Mouse (Mus musculus) olfactory bulb, adult 2 months (tissue): ENCODE data around the gene Cog3. TPM values are rescaled to one million over a fixed set of nuclear protein-coding genes. Genes with fewer than 3 reads are reported as not detected.

ENCODE experiments used
- H3K27ac ChIP-seq: fragments of 200-500 bp; 2 replicates; pipeline ENCODE4 v1.5.1; 2012; ENCODE audit warnings: low read depth, low read length; ENCODE audit not compliant: insufficient read depth
- H3K4me1 ChIP-seq: fragments of 200-500 bp; 2 replicates; pipeline ENCODE4 v1.6.1; 2012; ENCODE audit warnings: low read length; ENCODE audit not compliant: control insufficient read depth, insufficient read depth
- H3K4me3 ChIP-seq: fragments of 200-500 bp; 2 replicates; pipeline ENCODE4 v1.5.1; 2012; ENCODE audit warnings: mild to moderate bottlenecking, low read depth, low read length, moderate library complexity; ENCODE audit not compliant: insufficient read depth
- CTCF ChIP-seq: fragments of 200-500 bp; IDR thresholded peaks from 2 replicates; pipeline ENCODE4 v1.5.1; 2012; ENCODE audit warnings: low read depth, mild to moderate bottlenecking, low read length, moderate library complexity; ENCODE audit not compliant: insufficient read depth
- POLR2A ChIP-seq: fragments of 200-500 bp; IDR thresholded peaks from 2 replicates; pipeline ENCODE4 v1.6.1; 2012; ENCODE audit warnings: mild to moderate bottlenecking, low read depth, low read length, moderate library complexity; ENCODE audit not compliant: insufficient read depth
- WGBS: fragments of 180-500 bp; shearing (Covaris S2); methylation state at CpG from one replicate; pipeline ENCODE4 v1.1.7; 2018; 5-methylcytosine and 5-hydroxymethylcytosine counted together
- polyA plus RNA-seq: library from polyadenylated mRNA; stranded (reverse); fragments of >200 nt; gene quantifications from 2 replicates; pipeline ENCODE4 v1.2.4, GENCODE M21; 2012; ENCODE audit warnings: low replicate concordance; ENCODE audit not compliant: missing spikeins, insufficient read depth, insufficient read length

Gene Cog3
- polyA plus RNA-seq, 1 experiment: not detected

DNA sequence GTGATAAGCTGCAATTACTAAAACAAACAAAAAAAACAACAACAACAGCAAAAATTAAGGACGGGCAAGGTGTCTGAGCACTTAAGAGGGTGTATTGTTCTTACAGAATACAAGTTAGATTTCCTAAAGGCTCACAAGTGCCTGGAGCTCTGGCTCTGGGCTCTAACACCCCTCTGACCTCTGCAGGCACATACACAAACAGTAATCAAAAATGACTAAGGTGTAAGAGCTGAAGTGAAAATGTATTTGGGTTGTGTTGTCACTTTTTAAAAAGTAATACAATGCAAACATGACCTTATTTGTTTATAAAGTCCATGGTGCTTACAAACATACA lies 13.9 kb upstream of the Cog3 start:
- WGBS: 2% methylated on average over 1 of the region's 1 CpGs
- H3K4me3 ChIP-seq: no peak overlapping the region
- TF ChIP-seq POLR2A: no peak
- no peak for TF ChIP-seq CTCF
- 0 out of 2 replicates have a peak, but pooled peaks cover 3% of the 10 kb centered on the region for H3K4me1 ChIP-seq
- no peak overlapping the region for H3K27ac ChIP-seq

DNA sequence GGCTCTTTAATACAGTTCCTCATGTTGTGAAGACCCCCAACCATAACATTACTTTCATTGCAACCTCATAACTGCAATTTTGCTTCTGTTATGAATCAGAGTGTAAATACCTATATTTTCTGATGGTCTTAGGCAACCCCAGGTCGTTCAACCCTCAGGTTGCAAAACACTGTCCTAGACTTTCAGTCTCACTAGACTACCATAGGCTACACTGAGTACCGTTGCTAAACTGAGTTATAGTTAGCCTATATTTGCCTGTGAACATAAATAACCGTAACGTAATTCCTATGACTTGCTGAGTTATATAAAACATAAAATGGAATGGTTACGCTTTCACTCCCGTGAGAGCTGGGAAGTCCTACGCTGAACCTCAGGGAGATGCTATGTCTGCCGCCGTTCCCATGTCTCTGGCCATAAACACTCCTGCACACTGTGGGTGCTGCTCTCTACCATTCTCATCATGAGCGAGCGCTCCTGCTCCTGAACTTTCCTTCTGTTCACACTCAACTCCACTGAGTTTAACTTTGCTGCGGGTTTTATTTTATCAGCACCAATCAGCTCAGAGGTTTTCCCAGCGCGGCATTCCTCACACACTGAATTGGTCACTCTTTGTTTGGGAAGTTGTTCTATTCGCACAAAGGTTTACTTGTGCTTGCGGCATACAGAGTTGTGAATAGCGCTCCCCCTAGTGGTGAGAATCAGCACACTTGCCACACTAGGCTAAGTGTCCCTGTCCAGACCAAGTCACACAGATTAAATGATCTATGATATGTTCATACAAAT lies 13.4 kb upstream of the Cog3 start:
- Histone ChIP-seq H3K4me1 (0 out of 2 replicates have a peak, but pooled peaks cover 3% of the 10 kb centered on the region), H3K4me3 (peak overlapping the region; percentile 18; the same call in 1 of the 2 replicates), H3K27ac (no peak overlapping the region)
- TF ChIP-seq POLR2A: no peak
- no peak; the same call in 1 of the 2 replicates for TF ChIP-seq CTCF
- 38% methylated on average over 17 of the region's 17 CpGs for WGBS

DNA sequence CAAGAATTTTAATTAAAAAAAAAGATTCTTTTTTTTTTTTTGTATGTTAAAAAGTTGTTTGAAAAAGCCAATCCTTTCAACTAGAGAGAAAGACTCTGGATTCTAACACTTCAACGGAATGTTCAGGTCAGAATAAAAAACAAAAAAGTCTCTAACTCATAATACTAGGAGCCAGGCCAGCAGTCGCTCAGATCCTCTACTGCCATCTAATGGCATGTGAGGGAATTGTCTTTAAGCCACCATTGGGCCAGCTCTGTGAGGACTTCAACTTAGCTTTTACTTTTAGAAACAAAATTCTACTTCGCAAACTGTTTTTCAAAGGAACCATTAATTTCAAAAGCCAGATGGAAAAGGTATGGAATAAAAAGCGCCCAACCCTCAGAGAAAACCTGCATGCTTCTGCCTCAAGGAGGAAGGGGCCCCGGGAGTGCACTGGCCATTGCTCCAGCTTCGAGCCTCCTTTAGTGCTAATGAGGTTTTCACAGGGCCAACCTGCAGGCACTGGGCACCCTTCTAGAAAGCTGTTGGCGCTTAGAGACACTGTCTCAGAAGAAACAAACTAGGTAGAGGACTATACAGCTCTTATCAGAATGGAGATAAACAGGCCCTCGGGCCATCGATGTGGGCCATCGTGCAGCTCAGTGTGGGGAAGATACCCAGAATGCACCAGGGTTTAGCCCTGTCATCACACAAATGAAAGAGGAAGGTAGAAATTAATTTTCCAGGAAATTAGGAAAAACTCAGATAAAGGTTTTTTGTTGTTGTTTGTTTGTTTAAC lies 6.9 kb upstream of the Cog3 start:
- TF ChIP-seq CTCF: no peak
- no peak for TF ChIP-seq POLR2A
- 61% methylated on average over 10 of the region's 10 CpGs for WGBS
- Histone ChIP-seq H3K4me3 (no peak overlapping the region), H3K4me1 (no peaks in the 10 kb centered on the region), H3K27ac (no peak overlapping the region)

DNA sequence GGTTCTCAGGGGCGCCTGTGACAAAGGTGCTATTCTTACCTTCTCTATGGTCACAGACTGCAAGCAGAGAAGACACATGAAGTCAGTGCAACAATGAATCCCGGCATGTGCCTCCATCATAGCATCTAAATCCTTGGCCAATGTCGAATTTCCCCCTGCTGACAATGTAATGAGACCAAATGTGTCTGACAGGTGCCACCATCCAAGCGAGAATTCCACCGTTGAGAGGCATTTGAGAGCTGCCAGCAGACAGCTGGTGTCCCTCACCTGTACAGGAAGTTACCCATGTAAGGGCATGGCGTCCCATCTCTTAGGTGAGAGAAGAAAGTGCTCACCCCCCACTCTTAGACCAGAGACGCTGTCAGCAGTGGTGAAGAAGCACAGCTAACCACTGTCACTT lies 4.1 kb upstream of the Cog3 start:
- no peak overlapping the region for H3K27ac ChIP-seq
- no peak overlapping the region for H3K4me3 ChIP-seq
- TF ChIP-seq CTCF (no peak), POLR2A (no peak)
- WGBS: 81% methylated on average over 7 of the region's 7 CpGs
- H3K4me1 ChIP-seq: no peaks in the 10 kb centered on the region

DNA sequence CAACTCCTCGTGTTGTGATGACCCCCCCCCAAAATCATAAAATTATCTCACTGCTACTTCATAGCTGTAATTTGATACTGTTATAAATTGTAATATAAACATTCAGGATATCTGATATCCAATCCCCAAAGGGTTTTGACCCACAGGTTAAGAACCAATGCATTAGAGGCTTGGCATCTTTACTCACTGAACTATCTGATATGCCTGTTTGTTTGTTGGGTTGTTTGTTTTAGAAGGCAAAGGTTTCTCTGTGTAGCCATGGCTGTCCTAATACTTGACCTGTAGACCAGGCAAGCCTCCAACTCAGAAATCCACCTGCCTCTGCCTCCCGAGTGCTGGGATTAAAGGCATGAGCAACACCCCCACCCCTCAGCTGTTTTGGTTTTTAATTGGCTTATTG lies 3.5 kb upstream of the Cog3 start:
- H3K4me1 ChIP-seq: no peaks in the 10 kb centered on the region
- WGBS: 83% methylated on average over 2 of the region's 2 CpGs
- no peak for TF ChIP-seq POLR2A
- TF ChIP-seq CTCF: no peak
- H3K27ac ChIP-seq: no peak overlapping the region
- H3K4me3 ChIP-seq: no peak overlapping the region

DNA sequence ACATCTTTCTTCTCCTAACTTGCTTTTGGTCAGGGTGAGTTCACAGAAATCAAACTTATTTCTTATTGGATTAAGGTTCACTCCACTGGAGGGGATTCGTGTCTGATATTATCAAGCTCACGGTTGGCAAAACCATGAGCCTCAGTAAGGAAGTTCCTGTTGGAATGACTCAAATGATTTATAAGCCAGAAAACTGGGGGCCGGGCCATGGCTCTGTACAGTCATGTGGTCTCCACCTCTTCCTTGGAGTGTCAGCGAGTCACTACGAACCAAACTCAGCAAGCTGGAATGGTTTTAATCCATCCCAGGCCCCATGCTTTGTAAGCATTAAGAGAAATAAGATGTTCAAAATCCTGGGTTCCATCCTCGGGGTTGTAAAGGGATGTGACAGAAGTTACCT lies 2.7 kb upstream of the Cog3 start:
- H3K4me3 ChIP-seq: no peak overlapping the region
- H3K4me1 ChIP-seq: peaks cover 4% of the 10 kb centered on the region
- TF ChIP-seq CTCF (no peak), POLR2A (no peak)
- WGBS: 90% methylated on average over 6 of the region's 6 CpGs
- H3K27ac ChIP-seq: no peak overlapping the region

DNA sequence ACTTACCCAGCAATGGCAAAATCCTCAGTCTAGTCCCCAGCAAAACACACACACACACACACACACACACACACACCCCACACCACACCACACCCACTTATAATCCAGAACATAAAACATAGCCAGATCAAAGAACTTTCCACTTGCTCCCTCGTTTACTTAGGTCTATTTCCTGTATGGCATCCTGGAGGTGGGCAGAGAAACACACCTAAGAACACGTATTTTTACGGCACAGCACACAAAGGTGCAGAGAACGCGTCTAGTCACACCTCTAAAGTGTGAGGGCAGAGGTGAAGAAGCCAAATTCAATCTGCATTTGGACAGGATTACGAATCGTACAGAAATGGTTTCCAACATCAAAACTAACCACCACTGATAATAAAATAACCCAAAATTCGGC lies 1.1 kb downstream of the Cog3 start:
- TF ChIP-seq POLR2A (no peak), CTCF (no peak)
- WGBS: 59% methylated on average over 8 of the region's 8 CpGs

DNA sequence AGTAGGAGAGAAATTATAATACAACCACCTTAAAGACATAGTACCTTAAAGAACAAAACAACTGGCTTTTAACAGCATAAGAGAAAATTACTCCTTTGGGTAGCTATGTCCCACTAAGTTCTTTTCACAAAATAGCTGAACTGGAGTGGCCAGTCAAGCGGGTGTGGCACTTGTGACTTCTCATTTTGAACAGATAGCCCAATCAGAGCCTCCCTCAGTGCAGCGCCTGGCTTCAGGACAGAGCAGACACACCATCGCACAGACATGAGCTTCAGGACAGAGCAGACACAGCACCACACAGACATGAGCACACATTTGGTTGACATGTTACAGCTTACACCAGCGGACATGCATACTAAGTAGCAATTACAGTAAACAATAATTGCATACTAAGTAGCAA lies 3.3 kb downstream of the Cog3 start:
- Histone ChIP-seq H3K27ac (no peak overlapping the region), H3K4me1 (peaks cover 12% of the 10 kb centered on the region), H3K4me3 (no peak overlapping the region)
- TF ChIP-seq CTCF: no peak
- TF ChIP-seq POLR2A: no peak
- 52% methylated on average over 4 of the region's 4 CpGs for WGBS

More for the DNA sequence above, 1.1 kb downstream of the Cog3 start:
- Histone ChIP-seq H3K4me1 (peaks cover 12% of the 10 kb centered on the region), H3K4me3 (no peak overlapping the region), H3K27ac (no peak overlapping the region)

DNA sequence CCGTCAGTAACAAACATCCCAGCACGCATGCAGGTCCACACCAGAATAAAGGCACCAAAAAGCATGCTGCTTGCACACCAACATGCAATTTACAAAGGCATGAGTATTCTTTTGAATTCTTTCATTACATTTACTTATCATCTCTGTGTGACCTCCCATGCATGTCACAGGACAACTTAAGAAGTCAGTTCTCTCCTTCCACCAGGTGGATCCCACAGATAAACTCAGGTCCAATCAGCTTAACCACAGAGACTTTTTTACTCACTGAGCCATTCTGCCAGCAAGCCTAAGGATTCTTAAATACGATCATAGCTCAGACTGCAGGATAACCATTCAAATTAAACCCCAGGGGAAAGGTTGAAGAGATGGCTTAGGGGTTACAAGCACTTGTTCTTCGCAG lies 5.2 kb downstream of the Cog3 start:
- H3K27ac ChIP-seq: no peak overlapping the region
- peaks cover 12% of the 10 kb centered on the region for H3K4me1 ChIP-seq
- TF ChIP-seq POLR2A: no peak
- no peak for TF ChIP-seq CTCF
- no peak overlapping the region for H3K4me3 ChIP-seq
- WGBS: 89% methylated on average over 4 of the region's 4 CpGs
